Mouse (Mus musculus) MN1 (cell line): ENCODE measurements around the gene Cox18.
"Not testable (repeated sequence)": the region's sequence is repeated elsewhere in the genome, so short reads cannot be mapped to it uniquely, and the experiment has no call there.

Experiments used
- DNase-seq: peaks from one replicate; pipeline ENCODE4 v3.0.0-alpha.2; 2016; ENCODE audit warnings: low spot score

Gene Cox18

DNA sequence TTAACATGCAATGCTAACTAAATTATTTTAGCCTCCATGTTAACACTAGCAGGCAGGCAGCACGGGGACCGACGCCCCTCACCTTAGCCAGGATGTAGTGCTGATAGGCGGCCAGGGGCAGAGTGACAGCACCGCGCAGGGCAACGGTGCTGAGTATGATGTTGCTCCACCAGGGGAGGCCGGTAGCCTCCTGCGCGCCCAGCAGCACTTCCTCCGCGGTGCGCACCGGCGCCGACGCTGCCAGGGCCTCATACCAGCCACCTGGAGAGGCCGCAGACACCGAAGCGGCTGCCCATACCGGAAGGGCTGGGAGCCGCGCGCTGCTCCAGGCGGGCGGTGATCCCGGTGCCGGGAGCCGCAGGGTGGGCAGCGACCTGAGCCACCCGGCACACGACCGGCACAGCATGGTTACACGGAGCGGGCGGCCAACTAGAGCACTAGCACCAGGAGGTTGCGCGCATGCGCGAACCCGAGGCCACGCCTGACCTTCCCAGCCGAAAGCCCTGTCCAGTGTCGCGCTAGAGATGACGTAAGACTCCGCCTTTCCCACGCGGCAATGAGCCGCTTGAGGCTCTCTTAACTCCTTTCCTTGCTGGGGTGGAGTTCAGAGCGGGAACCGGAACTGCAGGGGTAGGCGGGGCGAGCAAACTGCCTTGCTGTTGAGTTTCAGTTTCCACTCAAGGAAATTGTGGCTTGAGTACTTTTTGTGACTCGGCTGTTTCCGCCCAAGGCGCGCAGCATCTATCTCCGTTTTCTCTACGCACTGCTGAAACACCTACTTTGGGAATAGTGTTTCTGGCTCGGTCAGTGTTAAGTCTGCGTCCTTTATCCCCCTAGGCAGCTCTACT lies at the start of gene Cox18:
TSS of gene Cox18 (minus strand) at position 468 of the 848 bp plus-strand sequence.
- peak; percentile 100 for DNase-seq

DNA sequence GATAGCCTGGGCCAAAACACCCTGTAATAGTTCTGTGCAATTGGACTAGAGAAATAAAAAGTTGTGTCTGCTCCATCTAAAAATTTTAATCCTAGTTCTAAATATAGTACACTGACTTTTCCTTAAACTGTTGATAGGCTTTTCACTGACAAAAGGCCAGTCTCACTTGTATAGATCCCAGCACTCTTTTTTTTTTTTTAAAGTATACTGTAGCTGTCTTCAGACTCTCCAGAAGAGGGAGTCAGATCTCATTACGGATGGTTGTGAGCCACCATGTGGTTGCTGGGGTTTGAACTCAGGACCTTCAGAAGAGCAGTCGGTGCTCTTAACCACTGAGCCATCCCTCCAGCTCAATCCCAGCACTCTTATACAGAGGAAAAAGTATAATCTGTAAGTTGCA lies 38.4 kb upstream of the Cox18 start:
- DNase-seq: not testable (repeated sequence)

DNA sequence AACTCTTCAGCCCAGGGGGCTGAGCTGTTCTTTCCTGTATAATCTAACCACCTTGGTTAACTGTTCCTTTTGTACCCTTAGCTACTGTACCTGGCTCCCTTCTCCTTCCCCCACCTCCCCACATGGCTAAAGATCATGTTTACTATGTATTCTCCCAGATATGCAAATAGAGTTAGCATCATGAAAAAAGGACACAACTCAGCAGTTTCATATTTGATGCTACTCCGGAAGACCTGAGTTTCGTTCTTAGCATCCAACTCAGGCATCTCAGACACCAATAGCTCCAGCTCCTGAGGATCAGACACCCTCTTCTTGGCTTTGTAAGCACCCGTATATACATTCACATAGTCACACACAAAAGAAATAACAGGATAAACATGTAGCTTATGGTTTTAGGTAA lies 33.2 kb upstream of the Cox18 start:
- DNase-seq: no peak

GRCm38 (mm10) chr5:90247503-90247902 lies 23.7 kb upstream of the Cox18 start:
- no peak for DNase-seq

DNA sequence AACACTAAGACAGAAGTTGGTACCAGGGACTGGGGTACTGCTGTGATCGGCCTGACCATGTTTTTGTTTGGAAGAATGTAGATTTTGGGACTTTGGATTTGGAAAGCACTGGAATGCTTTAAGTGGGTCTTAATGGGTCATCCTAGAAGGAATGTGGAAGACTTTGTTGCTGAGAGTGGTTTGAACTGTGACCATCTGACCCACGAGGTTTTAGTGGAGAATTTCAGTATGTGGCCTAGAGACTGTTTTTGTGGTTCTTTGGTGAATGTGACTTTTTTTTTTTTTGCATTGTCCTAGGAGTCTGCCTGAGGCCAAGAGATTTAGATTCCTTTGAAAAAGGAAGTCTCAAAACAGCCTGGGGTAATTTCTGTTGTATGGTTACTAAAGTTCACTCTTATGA lies 23.2 kb upstream of the Cox18 start:
- DNase-seq: no peak

DNA sequence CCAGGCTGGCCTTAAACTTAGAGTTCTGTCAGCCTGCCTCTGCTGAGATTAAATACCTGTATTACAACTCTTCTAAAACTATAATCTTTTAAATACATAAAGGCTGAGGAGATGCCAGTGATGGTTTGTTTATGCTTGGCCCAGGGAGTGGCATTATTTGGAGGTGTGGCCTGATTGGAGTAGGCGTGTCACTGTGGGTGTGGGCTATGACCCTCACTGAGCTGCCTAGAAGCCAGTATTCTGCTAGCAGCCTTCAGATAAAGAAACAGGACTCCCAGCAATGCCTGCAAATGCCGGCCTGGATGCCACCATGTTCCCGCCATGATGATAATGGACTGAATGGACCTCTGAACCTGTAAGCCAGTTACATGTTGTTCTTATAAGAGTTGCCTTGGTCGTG lies 22.8 kb upstream of the Cox18 start:
- DNase-seq: no peak

DNA sequence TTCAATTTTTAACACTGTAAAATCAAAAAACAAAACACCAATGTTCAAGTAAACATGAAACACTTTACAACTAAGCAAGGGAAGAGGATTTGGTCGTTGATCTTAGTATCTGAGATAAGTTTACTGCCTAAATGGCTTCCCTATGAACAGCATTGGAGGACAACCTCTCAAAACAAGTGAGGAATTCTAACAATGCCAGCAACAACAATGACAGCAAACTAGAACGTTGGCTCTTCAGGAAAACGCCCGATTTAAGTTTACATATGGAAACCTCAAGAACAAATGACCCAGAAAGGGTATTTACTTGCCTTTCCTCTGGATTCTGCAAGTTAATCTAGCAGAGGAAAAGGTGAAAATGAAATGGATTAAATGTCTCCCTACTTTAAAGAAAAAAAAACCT lies 21.6 kb upstream of the Cox18 start:
- no peak for DNase-seq

- no peak for DNase-seq
These were observed 11.4 kb upstream of the Cox18 start for GRCm38 (mm10) chr5:90235217-90235616.

- DNase-seq: no peak
These were observed 9.5 kb upstream of the Cox18 start for GRCm38 (mm10) chr5:90233305-90233704.

GRCm38 (mm10) chr5:90229760-90230159 lies 6.0 kb upstream of the Cox18 start:
- peak; percentile 34 for DNase-seq

GRCm38 (mm10) chr5:90226696-90227095 lies 2.9 kb upstream of the Cox18 start:
- no peak for DNase-seq

GRCm38 (mm10) chr5:90224730-90225129 lies 929 bp upstream of the Cox18 start:
- peak; percentile 19 for DNase-seq

DNA sequence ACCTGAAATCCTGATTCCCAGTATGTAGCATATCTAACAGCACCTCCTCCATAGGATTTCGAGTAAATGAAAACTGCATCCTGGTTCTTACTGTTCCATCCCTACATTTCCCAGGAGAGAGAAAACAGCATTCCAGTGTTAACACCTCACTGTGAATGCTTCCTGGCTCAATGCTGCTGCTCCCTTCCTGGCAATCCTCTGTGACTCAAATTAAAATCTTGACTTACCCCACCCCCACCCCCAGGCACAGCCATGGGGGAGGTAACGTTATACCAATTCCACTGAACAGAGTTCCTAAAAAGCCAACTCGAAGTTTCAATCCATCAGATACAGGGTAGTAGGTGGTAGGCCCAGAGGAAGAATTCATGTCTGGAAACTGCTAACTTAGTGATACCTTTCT lies 864 bp downstream of the Cox18 start:
- peak; percentile 29 for DNase-seq

- DNase-seq: no peak
These were observed 6.0 kb downstream of the Cox18 start for GRCm38 (mm10) chr5:90217791-90218190.

DNA sequence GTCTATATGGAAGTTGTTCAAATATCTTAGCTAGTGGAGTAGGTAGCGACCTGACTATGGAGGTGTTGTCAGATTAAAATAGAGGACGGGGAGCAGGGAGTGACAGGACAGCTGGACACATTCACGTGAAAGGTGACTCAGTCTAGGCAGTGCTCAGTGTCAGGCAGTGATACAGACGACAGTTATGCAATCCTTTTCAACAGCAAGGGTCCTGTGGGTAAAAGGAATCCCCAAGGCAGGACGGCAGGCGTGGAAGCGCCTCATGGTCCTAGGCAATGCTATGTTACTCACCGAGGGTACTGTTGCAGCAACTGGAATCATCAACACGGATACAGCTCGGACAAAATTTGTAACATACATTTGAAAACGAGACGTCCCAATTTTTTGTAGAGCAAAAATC lies 6.6 kb downstream of the Cox18 start:
- no peak for DNase-seq

DNA sequence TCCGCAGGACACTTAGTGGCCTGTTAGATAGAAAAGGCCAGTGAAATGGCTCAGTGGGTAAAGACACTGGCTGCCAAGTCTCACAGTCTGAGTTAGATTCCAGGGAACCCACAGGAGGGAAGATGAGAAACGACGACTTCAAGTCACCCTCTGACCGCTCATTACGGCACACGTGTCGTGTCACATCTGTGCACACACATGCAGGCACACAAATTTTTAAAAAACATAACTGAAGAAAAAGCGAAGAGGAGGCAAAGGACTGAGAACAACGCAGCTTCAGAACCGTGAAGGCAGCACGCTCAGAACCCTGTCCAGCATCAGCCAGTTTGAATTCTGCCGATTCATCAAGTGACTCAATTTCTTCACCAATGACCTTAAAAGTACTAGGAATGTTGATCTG lies 10.4 kb downstream of the Cox18 start:
- no peak for DNase-seq

DNA sequence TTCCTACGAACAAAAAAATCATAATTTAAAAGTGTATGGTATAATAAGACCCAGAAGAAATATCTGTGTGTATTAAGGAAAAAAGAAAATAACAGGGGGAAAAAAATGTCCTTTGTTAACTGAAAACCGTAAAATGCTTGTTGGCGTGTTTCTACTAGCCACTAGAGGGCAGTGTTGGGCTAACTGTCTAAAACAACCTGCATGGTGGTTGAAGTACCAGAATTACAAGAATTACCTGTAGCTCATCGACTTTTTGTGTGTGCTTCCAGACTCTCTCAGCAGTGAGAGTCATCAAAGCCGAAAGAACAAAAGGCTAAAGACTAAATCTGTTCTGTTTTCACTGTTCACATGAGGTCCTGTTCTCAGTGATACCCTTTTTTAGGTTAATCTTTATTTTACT lies 20.6 kb downstream of the Cox18 start:
- DNase-seq: peak; percentile 65

GRCm38 (mm10) chr5:90202447-90203117 lies 21.2 kb downstream of the Cox18 start:
- DNase-seq: no peak

GRCm38 (mm10) chr5:90199922-90200632 lies 23.7 kb downstream of the Cox18 start:
- no peak for DNase-seq

- DNase-seq: peak; percentile 60
These were observed 29.0 kb downstream of the Cox18 start for GRCm38 (mm10) chr5:90194831-90195230.

DNA sequence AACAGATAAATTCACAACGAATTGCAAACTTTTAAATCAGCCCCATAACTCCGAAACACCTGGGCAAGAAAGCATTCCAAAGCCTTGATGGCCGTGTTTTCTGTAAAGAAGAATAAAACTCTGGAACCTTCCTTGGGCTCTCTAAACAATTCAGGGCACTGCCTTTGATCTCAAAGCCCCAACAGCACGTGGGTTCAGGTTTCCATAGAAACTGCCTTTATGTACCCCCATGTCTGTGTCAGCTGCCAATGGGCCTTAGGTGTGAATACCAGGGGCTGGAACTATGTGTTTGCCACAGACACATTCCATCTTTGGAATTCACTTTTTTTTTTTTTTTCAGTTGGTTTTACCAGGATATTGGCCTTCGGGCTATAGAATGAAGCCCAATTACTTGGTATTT lies 41.0 kb downstream of the Cox18 start:
- DNase-seq: no peak

- DNase-seq: no peak
These were observed 44.7 kb downstream of the Cox18 start for GRCm38 (mm10) chr5:90179094-90179493.

DNA sequence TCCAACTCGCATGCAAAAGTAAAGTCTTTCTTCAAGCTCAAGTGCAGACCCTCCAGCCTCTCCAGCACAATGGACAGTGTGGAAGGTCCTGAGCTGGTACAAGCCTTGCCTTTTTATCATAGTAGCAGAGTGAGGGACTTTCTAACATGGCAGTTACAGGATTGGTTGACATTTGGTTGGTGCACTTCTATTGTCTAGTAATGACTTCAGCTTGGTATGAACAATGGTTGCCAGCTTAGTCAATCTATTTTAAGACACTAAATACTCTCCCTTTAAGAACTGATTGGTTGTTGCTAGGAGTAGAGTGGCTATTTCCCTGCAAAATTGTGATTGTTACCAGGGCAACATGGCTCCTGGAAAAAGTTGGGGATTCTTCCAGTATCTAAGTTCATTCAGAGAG lies 45.7 kb downstream of the Cox18 start:
- no peak for DNase-seq
